Mouse (Mus musculus) left cerebral cortex, adult 2 months (tissue): ENCODE results near the gene Ankrd42. TPM values are rescaled to one million over a fixed set of nuclear protein-coding genes. Genes with fewer than 3 reads are reported as not detected.
A peak's percentile ranks its signal among the peaks of the same experiment; 100 is the strongest.

Source experiments
- DNase-seq, 2 experiments: peaks; one replicate each; pipeline ENCODE4 v3.0.0; 2021 to 2022; ENCODE audit warnings: low spot score in 2 of 2, mixed read lengths in 1 of 2; ENCODE audit errors: extremely low spot score in 1 of 2
- H3K27ac ChIP-seq: fragments of 200-600 bp; 2 replicates; pipeline ENCODE4 v1.8.1; 2022
- H3K4me3 ChIP-seq: fragments of 200-600 bp; 2 replicates; pipeline ENCODE4 v1.8.1; 2022
- CTCF ChIP-seq: fragments of 200-600 bp; IDR thresholded peaks from 2 replicates; pipeline ENCODE4 v1.8.1; 2022; ENCODE audit warnings: antibody characterized with exemption, mild to moderate bottlenecking, moderate library complexity
- intact Hi-C: fragments of 180-260 bp; cut with DNase I; formaldehyde crosslinking; loops from one replicate; pipeline ENCODE4 v1.15.1; 2025
- long read RNA-seq, 2 experiments: library from polyadenylated mRNA; stranded (forward); transcript quantifications; one replicate each; pipeline ENCODE4 v2.0.0; 2021; ENCODE audit warnings: borderline mapping rate in 2 of 2
- total RNA-seq, 2 experiments: library from RNA; stranded (reverse); gene quantifications; 2 replicates each; pipeline ENCODE4 v1.2.3; 2021

Gene Ankrd42
- 10 to 100 TPM; 22.2 to 22.5 TPM for total RNA-seq
- long read RNA-seq, experiment 1, transcript Ankrd42-202 (12 exons, 2,782 nt) = major isoform, 19 of 27 reads
- long read RNA-seq, experiment 1, partial matches to known transcripts = 0 of 27 reads
- long read RNA-seq, experiment 1, other reads (novel, unspliced or antisense) = 7 of 27 reads
- long read RNA-seq, experiment 2, transcript Ankrd42-202 (12 exons, 2,782 nt) = major isoform, 7 of 15 reads
- long read RNA-seq, experiment 2, partial matches to known transcripts = 0 of 15 reads
- long read RNA-seq, experiment 2, other reads (novel, unspliced or antisense) = 8 of 15 reads

GRCm38 (mm10) chr7:92637021-92637625 is at the start of gene Ankrd42:
TSS of gene Ankrd42 (minus strand) at chr7:92637142.
- DNase-seq = peak; percentile 91 to 92
- TF ChIP-seq CTCF = peak; percentile 39
- H3K27ac ChIP-seq = peak within 1 kb of the TSS; percentile 89
- peak within 1 kb of the TSS; percentile 85 for H3K4me3 ChIP-seq
- intact Hi-C loops = loop anchor here (2.0 to 5.0 kb wide), 2 partner anchors 238 to 330 kb away; partner anchors contain the start of genes Ddias and Prcp

- TF ChIP-seq CTCF = no peak
- intact Hi-C loops = no loop called here
- no peak for DNase-seq
- no peak overlapping the region for H3K27ac ChIP-seq
- H3K4me3 ChIP-seq = no peak overlapping the region
Measured at GRCm38 (mm10) chr7:92677346-92677745, 40.4 kb upstream of the Ankrd42 start.

GRCm38 (mm10) chr7:92675131-92675530 is 38.2 kb upstream of the Ankrd42 start:
- no peak for TF ChIP-seq CTCF
- intact Hi-C loops = no loop called here

GRCm38 (mm10) chr7:92669507-92670471 is 32.8 kb upstream of the Ankrd42 start, which contains the start of gene Pcf11:
TSS of gene Pcf11 (minus strand) at chr7:92669934.
- TF ChIP-seq CTCF = no peak
- peak; percentile 95 for DNase-seq
- intact Hi-C loops = loop anchor here (2.0 kb wide), 2 partner anchors 71 to 205 kb away; partner anchors contain the start of genes Ddias, Prcp and Rab30
- H3K27ac ChIP-seq = peak within 1 kb of the TSS; percentile 99
- peak within 1 kb of the TSS; percentile 99 for H3K4me3 ChIP-seq

More at GRCm38 (mm10) chr7:92675131-92675530, 38.2 kb upstream of the Ankrd42 start:
- no peak overlapping the region for H3K4me3 ChIP-seq
- DNase-seq = no peak
- no peak overlapping the region for H3K27ac ChIP-seq

GRCm38 (mm10) chr7:92668791-92669506 is 32.0 kb upstream of the Ankrd42 start:
- peak overlapping the region; percentile 99 for H3K4me3 ChIP-seq
- peak; percentile 52 to 54 for DNase-seq
- H3K27ac ChIP-seq = peak overlapping the region; percentile 99
- intact Hi-C loops = loop anchor here (2.0 kb wide), 2 partner anchors 72 to 206 kb away; partner anchors contain the start of genes Ddias, Prcp and Rab30
- no peak for TF ChIP-seq CTCF

GRCm38 (mm10) chr7:92666274-92666820 is 29.4 kb upstream of the Ankrd42 start:
- no peak overlapping the region for H3K27ac ChIP-seq
- DNase-seq = no peak
- intact Hi-C loops = no loop called here
- no peak for TF ChIP-seq CTCF
- H3K4me3 ChIP-seq = peak overlapping the region; percentile 99

GRCm38 (mm10) chr7:92658050-92658449 is 21.1 kb upstream of the Ankrd42 start:
- Histone ChIP-seq H3K4me3 (no peak overlapping the region), H3K27ac (no peak overlapping the region)
- DNase-seq = no peak
- intact Hi-C loops = no loop called here
- TF ChIP-seq CTCF = no peak

GRCm38 (mm10) chr7:92656386-92656785 is 19.4 kb upstream of the Ankrd42 start:
- H3K27ac ChIP-seq = no peak overlapping the region
- TF ChIP-seq CTCF = no peak
- H3K4me3 ChIP-seq = no peak overlapping the region
- no peak for DNase-seq
- intact Hi-C loops = no loop called here

- H3K4me3 ChIP-seq = no peak overlapping the region
- no peak for DNase-seq
- no peak for TF ChIP-seq CTCF
- intact Hi-C loops = no loop called here
- H3K27ac ChIP-seq = no peak overlapping the region
Measured at GRCm38 (mm10) chr7:92653329-92653728, 16.4 kb upstream of the Ankrd42 start.

GRCm38 (mm10) chr7:92647790-92648189 is 10.8 kb upstream of the Ankrd42 start:
- Histone ChIP-seq H3K4me3 (no peak overlapping the region), H3K27ac (no peak overlapping the region)
- intact Hi-C loops = no loop called here
- DNase-seq = no peak
- TF ChIP-seq CTCF = no peak

GRCm38 (mm10) chr7:92642358-92642757 is 5.4 kb upstream of the Ankrd42 start:
- no peak for TF ChIP-seq CTCF
- no peak for DNase-seq
- intact Hi-C loops = no loop called here
- no peak overlapping the region for H3K4me3 ChIP-seq
- no peak overlapping the region for H3K27ac ChIP-seq
